Mouse (Mus musculus) lung, postnatal 0 days (tissue): ENCODE results near the gene Itga3.

Experiments
- CTCF ChIP-seq: IDR thresholded peaks from 2 replicates; pipeline ENCODE4 v1.5.1; 2016; ENCODE audit warnings: antibody characterized with exemption, mild to moderate bottlenecking
- EP300 ChIP-seq: IDR thresholded peaks from 2 replicates; pipeline ENCODE4 v1.6.1; 2016; ENCODE audit warnings: antibody characterized with exemption, mild to moderate bottlenecking, control low read depth

DNA sequence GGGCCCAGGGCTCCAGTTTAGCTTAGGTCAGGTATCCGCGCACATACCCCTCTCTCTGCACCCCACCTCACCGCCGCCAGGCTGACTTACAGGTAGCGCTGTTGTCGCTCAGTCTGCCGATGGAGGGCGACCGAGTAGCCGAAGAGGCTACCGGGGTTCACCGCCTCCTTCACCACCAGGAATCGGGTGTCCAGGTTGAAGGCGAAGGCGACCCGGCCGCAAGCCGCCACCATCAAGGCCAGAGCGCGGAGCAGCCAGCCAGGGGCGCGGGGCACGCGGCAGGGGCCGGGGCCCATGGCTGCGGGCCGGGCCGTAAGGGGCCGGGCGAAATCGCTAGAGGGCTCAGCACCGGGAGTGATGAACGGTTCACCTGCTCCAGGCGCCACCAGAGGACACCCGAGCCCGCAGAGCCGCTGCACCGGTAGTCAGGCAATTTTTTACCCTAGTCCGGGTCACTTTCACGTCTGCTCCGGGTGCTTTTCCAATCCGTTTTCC lies 513 bp downstream of the Itga3 start:
- TF ChIP-seq CTCF = peak; percentile 52
- TF ChIP-seq EP300 = no peak
